Mouse (Mus musculus) cerebellum, adult 18-20 months (tissue): ENCODE data around the gene Tysnd1.

Experiments
- DNase-seq, 2 experiments: peaks; one replicate each; pipeline ENCODE4 v3.0.0; 2021

Tysnd1 gene

GRCm38 (mm10) chr10:61694870-61695670 is at the start of gene Tysnd1:
Gene Tysnd1, plus strand, starts transcription at chr10:61695514.
- peak; percentile 96 to 98 for DNase-seq

DNA sequence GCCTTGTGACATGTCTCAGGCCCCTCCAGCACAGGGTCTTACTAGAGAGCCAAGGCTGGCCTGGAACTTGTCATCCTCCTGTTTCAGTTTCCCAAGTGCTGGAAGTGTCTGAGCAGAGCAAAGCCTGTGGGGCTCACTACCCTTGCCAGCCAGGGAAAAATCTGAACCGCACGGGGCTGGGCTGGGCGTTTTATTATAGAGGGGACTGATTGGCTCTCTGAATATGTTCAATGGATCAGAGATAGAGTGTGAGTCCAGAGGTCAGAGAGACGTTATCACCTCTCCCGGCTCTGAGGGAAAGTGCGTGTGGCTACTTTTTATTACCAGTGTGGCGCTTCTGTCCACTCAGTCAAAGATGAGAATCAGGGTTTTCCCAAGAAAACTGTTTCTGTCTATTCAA is 48.8 kb upstream of the Tysnd1 start:
- no peak for DNase-seq

- DNase-seq: peak; percentile 89 to 93
Observed at GRCm38 (mm10) chr10:61647790-61648736, 47.3 kb upstream of the Tysnd1 start, which contains the start of gene Ppa1. Gene Ppa1, plus strand, starts transcription at chr10:61648552.

GRCm38 (mm10) chr10:61648737-61649645 is 46.3 kb upstream of the Tysnd1 start:
- DNase-seq: peak in 1 of 2 experiments; percentile 18

DNA sequence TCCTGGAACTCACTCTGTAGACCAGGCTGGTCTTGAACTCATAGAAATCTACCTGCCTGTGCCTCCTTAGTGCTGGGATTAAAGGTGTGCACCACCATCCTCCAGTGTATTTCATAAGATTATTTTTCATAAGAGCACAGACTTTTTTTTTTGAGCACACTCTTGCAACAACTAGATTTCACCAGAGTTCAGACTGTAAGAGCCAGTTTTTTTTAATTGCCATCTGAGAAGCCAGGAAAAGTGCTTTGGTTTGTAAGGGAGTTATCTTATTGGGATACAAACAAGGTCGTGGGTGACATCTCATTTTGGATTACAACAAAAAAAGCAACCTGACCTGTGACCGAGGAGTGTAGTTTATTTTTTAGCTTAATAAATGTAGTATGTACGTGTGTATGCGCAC is 41.2 kb upstream of the Tysnd1 start:
- no peak for DNase-seq

DNA sequence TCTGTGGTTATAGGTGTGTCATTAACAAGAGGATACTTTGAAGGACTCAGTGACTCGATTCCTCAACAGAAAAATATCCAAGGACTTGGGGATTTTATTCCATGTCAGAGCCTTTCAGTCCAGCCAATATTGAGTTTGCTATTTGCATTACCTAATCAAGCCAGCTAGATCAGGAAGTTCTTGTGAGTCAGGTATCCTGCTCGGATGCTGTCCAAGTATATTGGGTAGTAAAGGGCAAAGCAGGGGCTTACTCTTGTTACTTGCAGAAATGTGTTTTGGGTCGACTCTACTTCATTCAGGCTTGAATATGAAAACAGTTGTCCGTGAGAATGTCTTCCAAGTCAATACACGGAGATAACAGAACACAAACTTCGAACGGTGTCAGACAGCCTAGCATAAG is 40.6 kb upstream of the Tysnd1 start:
- DNase-seq: no peak

- no peak for DNase-seq
Observed at GRCm38 (mm10) chr10:61655188-61655587, 40.1 kb upstream of the Tysnd1 start.

GRCm38 (mm10) chr10:61656928-61657882 is 38.1 kb upstream of the Tysnd1 start:
- DNase-seq: no peak

DNA sequence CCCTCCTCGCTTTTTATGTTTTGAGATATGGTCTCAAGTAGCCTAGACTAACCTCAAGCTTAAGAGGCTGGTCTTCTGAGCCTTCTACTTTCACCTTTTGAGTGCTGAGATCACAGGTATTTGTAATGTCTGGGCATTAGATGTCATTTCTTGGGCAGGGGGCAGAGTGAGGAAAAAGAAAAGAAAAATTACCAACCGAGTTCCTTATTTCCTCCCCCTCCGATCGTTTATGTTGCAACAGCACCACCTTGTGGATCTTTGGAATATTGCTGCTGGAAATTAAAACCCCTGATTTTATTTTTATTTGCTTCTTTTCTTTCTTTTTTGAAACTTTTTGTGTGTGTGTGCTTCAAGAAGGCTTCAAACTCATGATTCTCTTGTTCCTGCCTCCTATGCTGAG is 37.3 kb upstream of the Tysnd1 start:
- DNase-seq: peak in 1 of 2 experiments; percentile 38

GRCm38 (mm10) chr10:61661887-61662286 is 33.4 kb upstream of the Tysnd1 start:
- DNase-seq: no peak

- DNase-seq: no peak
Observed at GRCm38 (mm10) chr10:61662391-61662988, 32.8 kb upstream of the Tysnd1 start.

DNA sequence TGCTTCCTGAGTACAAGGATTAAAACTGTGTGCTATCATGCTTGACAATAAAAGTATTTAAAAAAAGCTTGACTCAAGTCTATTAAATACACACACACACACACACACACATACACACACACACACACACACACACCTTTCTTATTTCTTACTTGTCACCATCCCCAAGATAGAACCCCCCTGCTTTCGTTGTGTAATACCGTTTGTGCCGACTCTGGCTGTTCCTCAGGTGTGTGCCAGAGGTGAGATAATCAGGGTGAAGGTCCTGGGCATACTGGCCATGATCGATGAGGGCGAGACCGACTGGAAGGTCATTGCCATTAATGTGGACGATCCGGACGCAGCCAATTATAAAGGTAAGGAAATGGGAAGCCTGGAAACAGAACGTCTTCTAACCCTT is 30.2 kb upstream of the Tysnd1 start:
- DNase-seq: no peak

DNA sequence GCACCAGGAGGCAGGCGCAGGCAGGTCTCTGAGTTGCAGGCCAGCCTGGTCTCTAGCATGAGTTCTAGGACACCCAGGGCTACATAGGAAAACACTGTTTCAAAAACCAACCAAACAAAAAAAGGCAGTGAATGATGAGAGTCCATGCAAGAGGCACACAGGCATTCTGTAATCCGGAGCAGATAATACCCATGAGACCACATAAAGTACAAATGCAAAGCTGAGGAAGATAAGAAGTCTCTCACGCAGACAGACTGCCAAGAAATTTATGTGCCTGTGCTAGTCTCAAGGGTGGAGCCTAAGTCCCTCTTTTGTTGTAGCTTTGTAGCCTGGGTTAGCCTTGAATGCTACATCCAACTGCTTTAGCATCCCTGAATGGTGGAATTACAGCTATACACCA is 29.7 kb upstream of the Tysnd1 start:
- DNase-seq: no peak

- no peak for DNase-seq
Observed at GRCm38 (mm10) chr10:61669289-61669688, 26.0 kb upstream of the Tysnd1 start.

DNA sequence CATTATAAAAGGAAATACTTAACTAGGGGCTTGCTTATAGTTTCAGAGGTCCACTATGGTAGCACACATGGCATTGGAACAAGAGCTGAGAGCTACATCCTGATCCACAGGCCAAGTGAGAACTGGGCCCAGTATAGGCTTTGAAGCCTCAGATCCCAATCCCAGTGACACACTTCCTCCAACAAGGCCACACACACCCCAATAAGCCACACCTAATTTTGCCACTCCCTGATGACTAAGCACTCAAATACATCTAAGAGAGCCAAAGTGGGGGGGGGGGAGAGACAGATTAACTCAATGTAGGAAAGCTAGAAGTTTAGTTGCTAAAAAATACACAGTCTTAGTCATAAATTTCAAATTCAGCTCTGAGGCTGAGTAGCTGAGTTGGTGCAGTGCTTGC is 25.4 kb upstream of the Tysnd1 start:
- DNase-seq: no peak

GRCm38 (mm10) chr10:61670758-61671157 is 24.6 kb upstream of the Tysnd1 start:
- DNase-seq: no peak

- no peak for DNase-seq
Observed at GRCm38 (mm10) chr10:61675935-61676334, 19.4 kb upstream of the Tysnd1 start.

DNA sequence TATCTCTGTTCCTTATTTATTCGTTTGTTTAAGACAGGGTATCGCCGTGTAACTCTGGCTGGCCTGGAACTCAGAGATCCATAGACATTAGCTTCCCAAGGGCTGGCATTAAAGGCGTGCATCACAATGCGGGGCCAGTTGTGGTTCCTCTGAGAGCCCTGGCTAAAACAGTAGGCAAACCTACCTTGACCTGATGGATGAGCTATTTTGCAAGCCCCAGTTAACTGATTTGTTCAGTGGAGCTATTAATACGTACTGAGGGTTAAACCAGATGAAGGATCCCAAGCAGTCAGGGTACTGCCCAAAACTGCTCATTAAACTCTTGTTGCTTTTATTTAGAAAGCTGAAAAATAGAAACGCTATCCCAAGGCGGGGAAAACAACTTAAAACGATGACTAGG is 15.8 kb upstream of the Tysnd1 start:
- peak in 1 of 2 experiments; percentile 31 for DNase-seq

DNA sequence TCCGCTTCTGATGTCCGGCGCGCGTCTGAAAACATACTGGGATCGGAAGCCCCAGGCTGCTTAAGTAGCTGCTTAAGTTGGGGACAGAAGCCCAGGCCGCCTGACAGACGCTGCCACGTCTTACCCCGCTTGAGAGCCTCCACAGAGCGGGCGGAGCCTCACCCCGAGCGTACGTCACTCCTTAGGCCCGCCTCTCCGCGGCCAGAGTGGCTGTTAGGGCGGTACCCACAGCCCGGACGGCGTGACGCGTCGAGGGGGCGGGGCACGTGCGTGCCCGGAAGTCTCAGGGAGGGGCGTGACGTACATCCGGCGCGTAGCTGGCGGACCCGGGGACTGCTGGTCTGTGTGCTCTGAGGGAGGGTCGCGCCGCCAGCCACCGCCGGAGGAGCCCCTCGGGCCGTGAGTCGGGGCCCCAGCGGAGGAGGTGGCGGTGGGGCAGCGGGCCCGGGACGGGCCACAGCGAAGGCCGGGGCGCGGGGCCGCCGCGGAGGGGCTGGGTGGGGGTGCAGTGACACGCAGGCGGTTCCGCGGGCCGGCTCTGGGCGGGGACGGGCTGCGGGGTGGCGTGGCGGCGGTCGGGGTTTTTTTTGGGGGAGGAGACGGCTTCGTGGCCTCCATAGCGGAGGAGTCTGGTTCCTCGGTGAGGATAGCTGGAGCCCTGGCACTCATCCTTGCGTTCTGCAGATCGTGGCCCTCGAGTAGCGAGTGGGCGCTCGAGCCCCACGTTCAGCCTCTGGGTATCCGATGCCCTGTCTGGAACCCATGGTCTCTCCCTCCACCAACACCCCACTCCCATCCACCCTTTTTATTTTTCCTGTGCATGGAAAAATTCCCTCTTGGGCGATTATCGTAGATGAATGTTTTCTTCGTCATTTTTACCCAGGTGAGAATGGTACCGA is 15.1 kb upstream of the Tysnd1 start, which contains the start of gene Sar1a:
Sar1a (plus strand) TSS at position 285 of the 899 bp plus-strand sequence.
- peak; percentile 98 to 99 for DNase-seq

- DNase-seq: no peak
Observed at GRCm38 (mm10) chr10:61689405-61689804, 5.9 kb upstream of the Tysnd1 start.
